Mouse (Mus musculus) neural tube, embryonic 13.5 days (tissue): ENCODE measurements at regions not wholly inside any gene's neighbourhood (a gene's known extent, or its start where the extent isn't known, plus 50 kb on each side); places are given as distances from the start of the nearest gene placed in this dataset. TPM values are rescaled to one million over a fixed set of nuclear protein-coding genes. Genes with fewer than 3 reads are reported as not detected.

Experiments used
- ATAC-seq: fragments of 200-750 bp; cut with Nextera tagmentation; 2 replicates; pipeline ENCODE4 v1.8.0; 2017; ENCODE audit warnings: low read depth, mild to moderate bottlenecking, moderate TSS enrichment, moderate library complexity
- H3K27ac ChIP-seq: fragments of 300-500 bp; sonication (generic); replicated peaks from 2 replicates; pipeline ENCODE4 v1.5.1; 2015; ENCODE audit warnings: moderate library complexity, mild to moderate bottlenecking, inconsistent platforms
- H3K27me3 ChIP-seq: fragments of 300-500 bp; sonication (generic); 2 replicates; pipeline ENCODE4 v1.6.1; 2015; ENCODE audit warnings: mild to moderate bottlenecking, inconsistent platforms
- H3K36me3 ChIP-seq: fragments of 300-500 bp; sonication (generic); 2 replicates; pipeline ENCODE4 v1.6.1; 2015; ENCODE audit warnings: mild to moderate bottlenecking, inconsistent platforms
- H3K4me1 ChIP-seq: fragments of 300-500 bp; sonication (generic); replicated peaks from 2 replicates; pipeline ENCODE4 v1.6.1; 2015; ENCODE audit warnings: inconsistent platforms
- H3K4me2 ChIP-seq: fragments of 300-500 bp; sonication (generic); 2 replicates; pipeline ENCODE4 v1.6.1; 2015; ENCODE audit warnings: inconsistent platforms, mild to moderate bottlenecking, moderate library complexity
- H3K4me3 ChIP-seq: fragments of 300-500 bp; sonication (generic); 2 replicates; pipeline ENCODE4 v1.5.1; 2015; ENCODE audit warnings: mild to moderate bottlenecking, inconsistent platforms
- H3K9ac ChIP-seq: fragments of 300-500 bp; sonication (generic); 2 replicates; pipeline ENCODE4 v1.6.1; 2015; ENCODE audit warnings: moderate library complexity, mild to moderate bottlenecking, inconsistent platforms
- H3K9me3 ChIP-seq: fragments of 300-500 bp; sonication (generic); 2 replicates; pipeline ENCODE4 v1.6.1; 2016; ENCODE audit warnings: inconsistent platforms
- WGBS: fragments of 180-500 bp; shearing (Covaris S2); methylation state at CpG from one replicate; pipeline ENCODE4 v1.1.7; 2015; 5-methylcytosine and 5-hydroxymethylcytosine counted together
- microRNA counts: library from miRNA; unstranded; fragments of <30 nt; microRNA quantifications from one replicate; lab custom pipeline; 2016
- microRNA-seq: library from miRNA; unstranded; fragments of <30 nt; microRNA quantifications from one replicate; pipeline ENCODE4, GENCODE M21; 2016

DNA sequence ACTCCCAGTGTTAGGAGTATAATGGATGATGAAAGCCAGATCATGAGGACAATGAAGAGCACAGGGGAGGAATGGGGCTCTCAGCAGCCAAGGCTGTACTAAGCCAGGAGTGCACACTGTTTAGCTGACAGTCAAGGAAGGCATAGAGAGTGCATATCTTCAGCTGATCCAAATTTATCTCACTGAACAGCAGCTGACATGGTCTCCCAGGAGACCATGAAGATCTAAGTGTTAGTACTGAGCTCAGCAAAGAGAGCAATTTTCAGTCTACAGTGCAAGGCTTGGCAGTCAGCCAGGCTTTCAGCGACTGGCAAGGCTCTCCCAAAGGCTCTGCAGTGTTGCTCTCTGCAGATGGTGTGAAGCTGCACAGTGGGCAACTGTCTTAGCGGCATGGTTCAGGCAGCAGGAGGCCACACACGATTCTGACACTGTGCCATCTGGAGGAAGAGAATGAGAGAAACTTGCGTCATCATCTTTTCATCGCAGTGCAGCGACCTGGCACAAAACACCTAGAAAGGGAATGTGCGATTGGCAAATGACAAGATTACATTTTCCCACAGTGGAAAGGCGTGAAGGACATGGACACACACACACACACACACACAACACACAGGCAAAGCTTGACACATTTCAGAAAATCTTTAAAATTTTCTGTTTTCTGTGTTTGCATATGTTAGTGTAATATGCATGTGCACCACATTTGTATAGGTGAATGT is 66.7 kb upstream of the Zcchc13 start:
- H3K9ac ChIP-seq = no peak overlapping the region
- H3K27me3 ChIP-seq = no peaks in the 10 kb centered on the region
- peak; percentile 96 for ATAC-seq
- peaks cover 18% of the 10 kb centered on the region for H3K4me1 ChIP-seq
- no peaks in the 10 kb centered on the region for H3K36me3 ChIP-seq
- 0 out of 2 replicates have a peak, but pooled peaks cover 3% of the 10 kb centered on the region for H3K9me3 ChIP-seq
- WGBS = 21% methylated on average over 8 of the region's 8 CpGs
- H3K4me2 ChIP-seq = peak overlapping the region; percentile 14; the same call in 1 of the 2 replicates
- H3K27ac ChIP-seq = peak overlapping the region; percentile 84
- H3K4me3 ChIP-seq = no peak overlapping the region

DNA sequence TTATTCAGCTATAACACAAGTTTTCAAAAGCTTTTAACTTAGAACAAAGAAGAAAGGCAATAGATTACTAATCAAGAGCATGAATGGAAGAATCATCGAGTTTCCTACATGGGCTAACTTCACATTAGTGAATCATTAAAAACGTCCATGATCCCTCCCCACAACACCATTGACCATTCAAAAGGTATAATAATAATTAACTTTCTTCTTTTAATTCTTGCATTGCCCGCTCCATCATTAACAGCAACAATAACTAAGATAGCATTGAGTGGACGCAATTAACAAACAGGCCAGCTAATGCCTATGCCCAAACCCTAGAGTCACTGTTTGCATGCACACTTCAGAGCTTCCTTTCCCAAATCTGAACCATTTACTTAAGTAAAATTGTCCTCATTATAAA is 57.0 kb upstream of the Zcchc13 start:
- Histone ChIP-seq H3K9ac (no peak overlapping the region), H3K9me3 (no peaks in the 10 kb centered on the region), H3K4me2 (no peak overlapping the region), H3K27me3 (no peaks in the 10 kb centered on the region), H3K27ac (no peak overlapping the region), H3K36me3 (no peaks in the 10 kb centered on the region), H3K4me3 (no peak overlapping the region), H3K4me1 (no peaks in the 10 kb centered on the region)
- ATAC-seq = no peak
- whole genome bisulfite sequencing = 84% methylated on average over 4 of the region's 4 CpGs

DNA sequence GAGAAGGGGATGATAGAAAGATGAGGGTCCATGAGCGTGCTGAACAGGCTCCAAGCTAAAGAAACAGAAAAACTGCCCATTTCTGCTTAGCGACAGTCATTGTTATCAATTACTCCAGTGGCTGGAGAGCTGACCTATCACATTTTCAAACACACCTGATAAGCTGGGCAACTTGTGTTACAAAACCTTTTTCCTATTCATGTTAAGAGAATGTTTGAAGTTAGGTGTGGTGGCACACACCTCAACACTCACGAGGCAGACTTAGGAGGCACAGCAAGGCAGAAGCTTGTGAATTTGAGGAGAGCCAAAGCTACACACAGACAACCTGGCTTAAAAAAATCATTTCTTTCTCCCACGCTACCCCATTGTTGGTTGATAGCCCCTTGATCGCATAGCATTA is 50.9 kb upstream of the Zcchc13 start:
- Histone ChIP-seq H3K27ac (no peak overlapping the region), H3K27me3 (no peaks in the 10 kb centered on the region), H3K9me3 (no peaks in the 10 kb centered on the region), H3K9ac (no peak overlapping the region), H3K36me3 (0 out of 2 replicates have a peak, but pooled peaks cover 5% of the 10 kb centered on the region), H3K4me2 (no peak overlapping the region), H3K4me1 (no peaks in the 10 kb centered on the region), H3K4me3 (no peak overlapping the region)
- 93% methylated on average over 5 of the region's 5 CpGs for WGBS
- ATAC-seq = no peak

MicroRNA genes in the stretch of these regions (microRNA counts, 519-probe panel; counts per million panel counts)
- 4,117 counts per million, percentile 69 among the panel's probes with 10 or more counts for microRNA mmu-miR-374 (lab: Ali Mortazavi, UCI)
- 3,272 counts per million, percentile 40 among the panel's probes with 10 or more counts for microRNA mmu-miR-421 (lab: Ali Mortazavi, UCI)

Small RNA genes lying in the stretch of these regions (microRNA-seq; reads per million reads assigned to microRNA genes)
- gene Mir374b (not detected), gene Mir374c (not detected), gene Mir421 (264 reads per million, percentile 67 among the genes with 10 or more reads in this experiment)
